Comparison of ENCODE assay signal across 8 mouse cellular contexts in genomic region chrX:93281028-93281723, GRCm38 (mm10). TPM values are rescaled to one million over a fixed set of nuclear protein-coding genes. Genes with fewer than 3 reads are reported as not detected.
DNase-seq lines count a peak whose midpoint lies in the region; ATAC-seq and TF ChIP-seq lines count a peak whose summit lies in the region.

No protein-coding gene starts in this region.

- peak overlapping the region; percentile 88 for H3K4me3 ChIP-seq in megakaryocyte, embryonic 14.5 days (replicated peaks)
- H3K4me3 ChIP-seq in forebrain, embryonic 15.5 days = peak overlapping the region; percentile 31
- peak overlapping the region; percentile 23 for H3K4me3 ChIP-seq in kidney, embryonic 16.5 days (ENCODE audit: low read length)
- H3K4me3 ChIP-seq in lung, embryonic 14.5 days (ENCODE audit: low read depth, low read length) = no peak overlapping the region

- H3K4me1 ChIP-seq in megakaryocyte, embryonic 14.5 days = peaks cover 28% of the 10 kb centered on the region
- peaks cover 14% of the 10 kb centered on the region; the same call in 1 of the 2 replicates for H3K4me1 ChIP-seq in forebrain, embryonic 15.5 days
- H3K4me1 ChIP-seq in kidney, embryonic 16.5 days (ENCODE audit: insufficient read depth, low read length) = no peaks in the 10 kb centered on the region
- H3K4me1 ChIP-seq in lung, embryonic 14.5 days (ENCODE audit: insufficient read depth) = no peaks in the 10 kb centered on the region

- TF ChIP-seq CTCF in lung, embryonic 14.5 days (IDR thresholded peaks at IDR 0.05; ENCODE audit: low read depth) = peak; percentile 60

- no peak overlapping the region for H3K9ac ChIP-seq in forebrain, embryonic 15.5 days (replicated peaks)
- no peak overlapping the region for H3K9ac ChIP-seq in kidney, embryonic 16.5 days (replicated peaks; ENCODE audit: low read length)
- H3K9ac ChIP-seq in lung, embryonic 14.5 days = no peak overlapping the region

- DNase-seq in adrenal gland, adult 2 months = peak; percentile 63
- DNase-seq in lung, embryonic 14.5 days = peak; percentile 72
- DNase-seq in ovary, postnatal 14 days (ENCODE audit: low spot score) = peak; percentile 59
- no peak for DNase-seq in urinary bladder, adult 2 months (ENCODE audit: low spot score)

- WGBS in forebrain, embryonic 15.5 days = 25% methylated on average over 23 of the region's 23 CpGs
- WGBS in kidney, embryonic 16.5 days = 18% methylated on average over 23 of the region's 23 CpGs
- 10% methylated on average over 23 of the region's 23 CpGs for WGBS in lung, embryonic 14.5 days

- peaks cover 62% of the 10 kb centered on the region for H3K27me3 ChIP-seq in megakaryocyte, embryonic 14.5 days (replicated peaks)
- H3K27me3 ChIP-seq in forebrain, embryonic 15.5 days = no peaks in the 10 kb centered on the region
- H3K27me3 ChIP-seq in kidney, embryonic 16.5 days (ENCODE audit: insufficient read depth, low read length) = peaks cover 74% of the 10 kb centered on the region
- peaks cover 49% of the 10 kb centered on the region for H3K27me3 ChIP-seq in lung, embryonic 14.5 days (ENCODE audit: insufficient read depth, low read length)

- peak overlapping the region; percentile 75 for H3K27ac ChIP-seq in forebrain, embryonic 15.5 days (replicated peaks)
- H3K27ac ChIP-seq in kidney, embryonic 16.5 days (ENCODE audit: low read length) = no peak overlapping the region
- H3K27ac ChIP-seq in lung, embryonic 14.5 days (ENCODE audit: low read depth) = no peak overlapping the region

- peak overlapping the region; percentile 40 for H3K4me2 ChIP-seq in forebrain, embryonic 15.5 days (replicated peaks)
- peak overlapping the region; percentile 32; the same call in 1 of the 2 replicates for H3K4me2 ChIP-seq in kidney, embryonic 16.5 days (replicated peaks; ENCODE audit: low read depth, low read length)
- H3K4me2 ChIP-seq in lung, embryonic 14.5 days = peak overlapping the region; percentile 37; the same call in 1 of the 2 replicates

- no peaks in the 10 kb centered on the region for H3K36me3 ChIP-seq in megakaryocyte, embryonic 14.5 days (replicated peaks; ENCODE audit: low read length)
- no peaks in the 10 kb centered on the region for H3K36me3 ChIP-seq in forebrain, embryonic 15.5 days
- H3K36me3 ChIP-seq in kidney, embryonic 16.5 days (ENCODE audit: insufficient read depth, low read length) = no peaks in the 10 kb centered on the region
- H3K36me3 ChIP-seq in lung, embryonic 14.5 days (ENCODE audit: insufficient read depth) = no peaks in the 10 kb centered on the region

- peaks cover under 1% of the 10 kb centered on the region; the same call in 1 of the 2 replicates for H3K9me3 ChIP-seq in megakaryocyte, embryonic 14.5 days
- H3K9me3 ChIP-seq in forebrain, embryonic 15.5 days = no peaks in the 10 kb centered on the region
- no peaks in the 10 kb centered on the region for H3K9me3 ChIP-seq in kidney, embryonic 16.5 days (ENCODE audit: low read length)
- H3K9me3 ChIP-seq in lung, embryonic 14.5 days (ENCODE audit: low read depth, low read length) = no peaks in the 10 kb centered on the region

- ATAC-seq in megakaryocyte, adult 5-6 weeks (ENCODE audit: poor library complexity, severe bottlenecking) = no peak
- ATAC-seq in forebrain, embryonic 15.5 days (replicated peaks) = peak; percentile 67
- ATAC-seq in kidney, embryonic 16.5 days (ENCODE audit: low FRiP score, low TSS enrichment) = peak; percentile 64
- peak; percentile 50; the same call in 1 of the 2 replicates for ATAC-seq in lung, embryonic 14.5 days (ENCODE audit: insufficient read depth)

RNA-seq across cellular contexts. Expression of gene Arx, which starts 5.1 kb away (rescaled TPM):
- 0.09 TPM in 1 of 2 replicates, not detected in the other for polyA plus RNA-seq in megakaryocyte, embryonic 14.5 days (2012; ENCODE audit: insufficient read depth, low replicate concordance)
- not detected in 2 replicates for total RNA-seq in megakaryocyte, adult 5-6 weeks (2015)
- not detected in 2 replicates for total RNA-seq in megakaryocyte, adult 5-6 weeks (2017)
- under 1 TPM in 1 of 2 experiments, not detected in 1; 0.32 TPM for total RNA-seq in adrenal gland, adult 2 months (2021)
- polyA plus RNA-seq in adrenal gland, adult 2 months (2012; rRNA removed) = 0.67 and 0.97 TPM in 2 replicates
- polyA plus RNA-seq in forebrain, embryonic 15.5 days (2015; fragmentation: Nextera tagmentation; extraction: Ambion mirVana) = 62.6 and 62.8 TPM in 2 replicates
- 0.08 and 0.15 TPM in 2 replicates for polyA plus RNA-seq in kidney, embryonic 16.5 days (2015; fragmentation: Nextera tagmentation; extraction: Ambion mirVana)
- polyA plus RNA-seq in lung, embryonic 14.5 days (2014; fragmentation: Nextera tagmentation; extraction: Ambion mirVana) = not detected in 2 replicates
- not detected in 2 replicates for polyA plus RNA-seq in urinary bladder, adult 2 months (2012; rRNA removed)

Comparison
In these comparisons a context has a peak if more than half of its experiments do, and no peak if none do; other contexts are left out.
1. RNA of gene Arx, which starts 5.1 kb away (polyA plus RNA-seq): 62.6 to 62.8 TPM in forebrain, embryonic 15.5 days; 0.67 to 0.97 TPM in adrenal gland, adult 2 months, 0.08 to 0.15 TPM in kidney, embryonic 16.5 days, 0.09 TPM in megakaryocyte, embryonic 14.5 days, not detected in lung, embryonic 14.5 days and not detected in urinary bladder, adult 2 months; every median in the first group is over 10 times any median in the second.
2. Peak in every context shown above with its lines, with median percentiles within 50 percentile points of each other: H3K4me2 ChIP-seq.